Mouse (Mus musculus) layer of hippocampus, adult 2 months (tissue): ENCODE measurements around the gene Olfr69. TPM values are rescaled to one million over a fixed set of nuclear protein-coding genes. Genes with fewer than 3 reads are reported as not detected.
"Not testable (repeated sequence)": the region's sequence is repeated elsewhere in the genome, so short reads cannot be mapped to it uniquely, and the experiment has no call there.

ENCODE experiments used
- DNase-seq, 2 experiments: peaks; one replicate each; pipeline ENCODE4 v3.0.0; 2022; ENCODE audit warnings: low spot score in 2 of 2
- H3K27ac ChIP-seq: fragments of 200-600 bp; 2 replicates; pipeline ENCODE4 v1.8.1; 2022
- H3K4me3 ChIP-seq: fragments of 200-600 bp; 2 replicates; pipeline ENCODE4 v1.8.1; 2022; ENCODE audit warnings: mild to moderate bottlenecking
- CTCF ChIP-seq: fragments of 200-600 bp; conservative IDR thresholded peaks from 2 replicates; pipeline ENCODE4 v1.8.1; 2022; ENCODE audit warnings: antibody characterized with exemption, mild to moderate bottlenecking, moderate library complexity
- long read RNA-seq, 2 experiments: library from polyadenylated mRNA; stranded (forward); transcript quantifications; one replicate each; pipeline ENCODE4 v2.0.0; 2021; ENCODE audit warnings: borderline mapping rate in 2 of 2
- total RNA-seq, 2 experiments: library from RNA; stranded (reverse); gene quantifications; 2 replicates each; pipeline ENCODE4 v1.2.3; 2021

Gene Olfr69
- not detected for total RNA-seq
- long read RNA-seq, experiment 1 = 0 reads
- long read RNA-seq, experiment 2 = 0 reads

- no peak within 1 kb of the TSS for H3K4me3 ChIP-seq
- DNase-seq = no peak
- no peak within 1 kb of the TSS for H3K27ac ChIP-seq
- TF ChIP-seq CTCF = no peak
These were observed at the start of gene Olfr69 for GRCm38 (mm10) chr7:103771494-103771893. Gene Olfr69 (minus strand): TSS chr7:103771594.

GRCm38 (mm10) chr7:103815085-103815484, 43.7 kb upstream of the Olfr69 start:
- not testable (repeated sequence) for H3K4me3 ChIP-seq, DNase-seq, H3K27ac ChIP-seq

GRCm38 (mm10) chr7:103813766-103814165, 42.4 kb upstream of the Olfr69 start, which contains the start of gene Hbb-bt:
Gene Hbb-bt (minus strand): TSS chr7:103813996.
- no peak for DNase-seq
- H3K4me3 ChIP-seq = no peak within 1 kb of the TSS
- no peak within 1 kb of the TSS for H3K27ac ChIP-seq
- TF ChIP-seq CTCF = no peak

GRCm38 (mm10) chr7:103813152-103813551, 41.8 kb upstream of the Olfr69 start:
- H3K27ac ChIP-seq, H3K4me3 ChIP-seq, DNase-seq: not testable (repeated sequence)

- no peak for DNase-seq
- H3K4me3 ChIP-seq = no peak overlapping the region
- TF ChIP-seq CTCF = no peak
- no peak overlapping the region for H3K27ac ChIP-seq
These were observed 40.8 kb upstream of the Olfr69 start for GRCm38 (mm10) chr7:103812174-103812573.

GRCm38 (mm10) chr7:103811223-103811845, 39.9 kb upstream of the Olfr69 start:
- DNase-seq = no peak
- H3K27ac ChIP-seq = no peak overlapping the region
- no peak for TF ChIP-seq CTCF
- no peak overlapping the region for H3K4me3 ChIP-seq

GRCm38 (mm10) chr7:103810746-103811145, 39.4 kb upstream of the Olfr69 start:
- no peak for TF ChIP-seq CTCF

GRCm38 (mm10) chr7:103810296-103810695, 38.9 kb upstream of the Olfr69 start:
- Histone ChIP-seq H3K27ac (no peak overlapping the region), H3K4me3 (no peak overlapping the region)
- DNase-seq = no peak
- TF ChIP-seq CTCF = no peak

More at GRCm38 (mm10) chr7:103810746-103811145, 39.4 kb upstream of the Olfr69 start:
- no peak overlapping the region for H3K27ac ChIP-seq
- DNase-seq = no peak
- H3K4me3 ChIP-seq = no peak overlapping the region

- Histone ChIP-seq H3K4me3 (no peak overlapping the region), H3K27ac (no peak overlapping the region)
- TF ChIP-seq CTCF = no peak
- no peak for DNase-seq
These were observed 38.4 kb upstream of the Olfr69 start for GRCm38 (mm10) chr7:103809801-103810155.

GRCm38 (mm10) chr7:103808971-103809800, 37.8 kb upstream of the Olfr69 start:
- TF ChIP-seq CTCF = no peak
- no peak for DNase-seq
- Histone ChIP-seq H3K27ac (no peak overlapping the region), H3K4me3 (no peak overlapping the region)

- H3K27ac ChIP-seq, DNase-seq, H3K4me3 ChIP-seq: not testable (repeated sequence)
These were observed 36.7 kb upstream of the Olfr69 start for GRCm38 (mm10) chr7:103808120-103808519.

GRCm38 (mm10) chr7:103806856-103807255, 35.5 kb upstream of the Olfr69 start:
- Histone ChIP-seq H3K4me3 (no peak overlapping the region), H3K27ac (no peak overlapping the region)
- peak; percentile 4 to 40 for DNase-seq
- peak; percentile 83 for TF ChIP-seq CTCF

GRCm38 (mm10) chr7:103792669-103793388, 21.4 kb upstream of the Olfr69 start:
- Histone ChIP-seq H3K27ac (no peak overlapping the region), H3K4me3 (no peak overlapping the region)
- TF ChIP-seq CTCF = peak; percentile 42
- no peak for DNase-seq
